Comparison of ENCODE assay signal across 13 mouse cellular contexts in genomic region chr4:107628921-107629411, GRCm38 (mm10). TPM values are rescaled to one million over a fixed set of nuclear protein-coding genes. Genes with fewer than 3 reads are reported as not detected.
DNase-seq lines count a peak whose midpoint lies in the region; ATAC-seq and TF ChIP-seq lines count a peak whose summit lies in the region.
"Had no signal": no experiment of that assay in that cellular context is flagged by ENCODE, and none has a peak within 500 bp of the region (broad histone marks: within the 10 kb centered on the region; RNA-seq: fewer than 3 reads in every experiment).

No protein-coding gene starts in this region.

- WGBS in heart, embryonic 13.5 days, result 47% methylated on average over 17 of the region's 17 CpGs
- WGBS in kidney, embryonic 15.5 days, result 37% methylated on average over 17 of the region's 17 CpGs

- H3K4me1 ChIP-seq in heart, embryonic 13.5 days, result peaks cover 23% of the 10 kb centered on the region
- H3K4me1 ChIP-seq in kidney, embryonic 15.5 days, result peaks cover 29% of the 10 kb centered on the region
- H3K4me1 ChIP-seq: liver, embryonic 15.5 days had no signal

- no peaks in the 10 kb centered on the region for H3K36me3 ChIP-seq in heart, embryonic 13.5 days
- H3K36me3 ChIP-seq in kidney, embryonic 15.5 days, result no peaks in the 10 kb centered on the region
- no peaks in the 10 kb centered on the region for H3K36me3 ChIP-seq in myocyte (ENCODE audit: control insufficient read depth, insufficient read depth)
- H3K36me3 ChIP-seq: forebrain, embryonic 10.5 days; liver, embryonic 15.5 days had no signal

- H3K79me2 ChIP-seq in myocyte (ENCODE audit: control insufficient read depth, insufficient read depth), result no peaks in the 10 kb centered on the region

- peaks cover 55% of the 10 kb centered on the region for H3K27me3 ChIP-seq in heart, embryonic 13.5 days (replicated peaks)
- H3K27me3 ChIP-seq in kidney, embryonic 15.5 days, result 0 out of 2 replicates have a peak, but pooled peaks cover 4% of the 10 kb centered on the region
- H3K27me3 ChIP-seq in myocyte (ENCODE audit: control insufficient read depth, insufficient read depth, insufficient read length), result peaks cover 83% of the 10 kb centered on the region

- peak; percentile 7 for DNase-seq in kidney, adult 11 months
- no peak for DNase-seq in kidney, adult 18-20 months
- no peak for DNase-seq in frontal cortex, postnatal 14 days (ENCODE audit: low spot score in 2 of 2)
- DNase-seq in ovary, postnatal 10 days (ENCODE audit: low spot score), result no peak
- DNase-seq: gastrocnemius, adult 2 months; right cerebral cortex, postnatal 25 days; thymus, postnatal 4 days had no signal

- no peaks in the 10 kb centered on the region for H3K9me3 ChIP-seq in heart, embryonic 13.5 days
- H3K9me3 ChIP-seq in kidney, embryonic 15.5 days (replicated peaks), result no peaks in the 10 kb centered on the region
- H3K9me3 ChIP-seq: forebrain, embryonic 10.5 days; liver, embryonic 15.5 days had no signal

- H3K4me3 ChIP-seq in heart, embryonic 13.5 days, result no peak overlapping the region
- no peak overlapping the region for H3K4me3 ChIP-seq in kidney, embryonic 15.5 days (replicated peaks)
- no peak overlapping the region for H3K4me3 ChIP-seq in myocyte
- H3K4me3 ChIP-seq: forebrain, embryonic 10.5 days; gastrocnemius, adult 2 months; liver, embryonic 15.5 days had no signal

- TF ChIP-seq POLR2A in myocyte (IDR thresholded peaks at IDR 0.05; ENCODE audit: insufficient read length, low read depth), result no peak

- ATAC-seq in heart, embryonic 13.5 days (ENCODE audit: extremely low read depth, insufficient number of reproducible peaks, low FRiP score, low TSS enrichment), result no peak
- ATAC-seq in kidney, embryonic 15.5 days (replicated peaks; ENCODE audit: low FRiP score), result no peak

- H3K27ac ChIP-seq in heart, embryonic 13.5 days (replicated peaks), result peak overlapping the region; percentile 48; the same call in 1 of the 2 replicates
- H3K27ac ChIP-seq in kidney, embryonic 15.5 days, result 0 out of 2 replicates have a peak overlapping the region, but pooled peaks have one; percentile 13
- H3K27ac ChIP-seq: gastrocnemius, adult 2 months; liver, embryonic 15.5 days had no signal

- H3K9ac ChIP-seq in heart, embryonic 13.5 days, result no peak overlapping the region
- H3K9ac ChIP-seq in kidney, embryonic 15.5 days, result no peak overlapping the region
- H3K9ac ChIP-seq: liver, embryonic 15.5 days had no signal

- H3ac ChIP-seq in myocyte (ENCODE audit: control insufficient read depth, insufficient read length), result no peak overlapping the region

- H3K4me2 ChIP-seq in heart, embryonic 13.5 days, result peak overlapping the region; percentile 35
- peak overlapping the region; percentile 17; the same call in 1 of the 2 replicates for H3K4me2 ChIP-seq in kidney, embryonic 15.5 days
- peak overlapping the region; percentile 6 for H3K4me2 ChIP-seq in myocyte (ENCODE audit: low read depth)
- H3K4me2 ChIP-seq: liver, embryonic 15.5 days had no signal

TF ChIP-seq in myocyte, 11 proteins besides CTCF, POLR2A, EP300 and RAD21:
- TF ChIP-seq USF1 (IDR thresholded peaks at IDR 0.05; ENCODE audit: low read depth) (no peak), POLR2AphosphoS2 (IDR thresholded peaks at IDR 0.05; ENCODE audit: insufficient read length, low read depth) (no peak), REST (IDR thresholded peaks at IDR 0.05; ENCODE audit: insufficient read depth, insufficient read length) (no peak), E2F4 (IDR thresholded peaks at IDR 0.05; ENCODE audit: insufficient read depth) (no peak), MAX (IDR thresholded peaks at IDR 0.05; ENCODE audit: low read depth) (no peak), SRF (IDR thresholded peaks at IDR 0.05; ENCODE audit: control insufficient read depth, insufficient read length, low read depth) (no peak), TCF3 (IDR thresholded peaks at IDR 0.05; ENCODE audit: insufficient read length, low read depth) (no peak), CEBPB (IDR thresholded peaks at IDR 0.05; ENCODE audit: insufficient read depth, poor library complexity, severe bottlenecking) (no peak), MYOG (IDR thresholded peaks at IDR 0.05; ENCODE audit: control insufficient read depth in 1 of 3, insufficient read depth in 1 of 3, insufficient read length in 2 of 3, low read depth in 2 of 3) (no peak), MYOD1 (IDR thresholded peaks at IDR 0.05; ENCODE audit: control insufficient read depth in 1 of 3, insufficient read length in 2 of 3, low read depth in 2 of 3) (no peak), TCF12 (IDR thresholded peaks at IDR 0.05; ENCODE audit: insufficient read depth, poor library complexity, severe bottlenecking) (no peak)

RNA-seq across cellular contexts. Expression of gene Dmrtb1, which starts 55.1 kb away (rescaled TPM):
- polyA plus RNA-seq in heart, embryonic 13.5 days (2015; fragmentation: Nextera tagmentation; extraction: Ambion mirVana), result 0.11 TPM in 1 of 2 replicates, not detected in the other
- polyA plus RNA-seq in kidney, embryonic 15.5 days (2015; fragmentation: Nextera tagmentation; extraction: Ambion mirVana), result not detected in 2 replicates
- polyA plus RNA-seq in myocyte (2012; fragmentation: generic; extraction: Trizol), result not detected
- polyA plus RNA-seq: liver, embryonic 15.5 days; stomach, embryonic 14.5 days had no signal
